Mouse (Mus musculus) erythroblast, embryonic 14.5 days (primary cell): ENCODE data around the gene Smad9.

Experiments used
- GATA1 ChIP-seq: IDR thresholded peaks from 2 replicates; pipeline ENCODE4 v1.6.1; 2012; ENCODE audit warnings: low read length, inconsistent platforms, mixed read lengths
- TAL1 ChIP-seq: IDR thresholded peaks from 3 replicates; pipeline ENCODE4 v1.6.1; 2012; ENCODE audit warnings: low read length, inconsistent platforms, mixed read lengths

DNA sequence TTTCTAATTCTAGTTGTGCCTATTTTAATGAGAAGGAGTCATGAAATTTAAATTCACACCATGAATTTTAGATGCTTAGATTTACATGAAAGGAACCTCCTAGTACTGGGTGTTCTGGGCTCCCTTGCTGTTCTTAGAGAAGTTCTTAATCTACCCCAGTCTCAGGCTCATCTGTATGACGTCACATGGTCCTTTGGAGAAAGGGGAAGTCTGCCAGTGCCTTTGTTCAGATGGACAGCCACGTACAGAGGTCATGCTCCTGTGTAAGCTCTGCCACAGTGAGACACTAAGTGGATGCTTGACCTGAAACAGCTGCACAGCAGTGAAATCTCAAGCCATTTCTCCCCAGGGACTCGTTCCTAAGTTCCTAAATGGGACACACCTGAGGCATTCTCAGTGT is 36.4 kb upstream of the Smad9 start:
- TF ChIP-seq GATA1, result no peak
- TF ChIP-seq TAL1, result no peak
